Mouse (Mus musculus) forebrain, embryonic 12.5 days (tissue): ENCODE measurements at regions not wholly inside any gene's neighbourhood (a gene's known extent, or its start where the extent isn't known, plus 50 kb on each side); places are given as distances from the start of the nearest gene placed in this dataset.
A peak's percentile ranks its signal among the peaks of the same experiment; 100 is the strongest.

Experiments
- ATAC-seq: fragments of 200-750 bp; cut with Nextera tagmentation; 2 replicates; pipeline ENCODE4 v1.8.0; 2017; ENCODE audit warnings: moderate TSS enrichment; ENCODE audit not compliant: low FRiP score
- H3K27ac ChIP-seq: fragments of 300-500 bp; sonication (generic); 2 replicates; pipeline ENCODE4 v1.5.1; 2016; ENCODE audit warnings: mild to moderate bottlenecking
- H3K27me3 ChIP-seq: fragments of 300-500 bp; sonication (generic); 2 replicates; pipeline ENCODE4 v1.6.1; 2016; ENCODE audit warnings: mild to moderate bottlenecking
- H3K36me3 ChIP-seq: fragments of 300-500 bp; sonication (generic); replicated peaks from 2 replicates; pipeline ENCODE4 v1.6.1; 2016; ENCODE audit warnings: mild to moderate bottlenecking
- H3K4me1 ChIP-seq: fragments of 300-500 bp; sonication (generic); 2 replicates; pipeline ENCODE4 v1.6.1; 2016
- H3K4me2 ChIP-seq: fragments of 300-500 bp; sonication (generic); 2 replicates; pipeline ENCODE4 v1.6.1; 2016; ENCODE audit warnings: mild to moderate bottlenecking, moderate library complexity
- H3K4me3 ChIP-seq: fragments of 300-500 bp; sonication (generic); replicated peaks from 2 replicates; pipeline ENCODE4 v1.5.1; 2016; ENCODE audit warnings: mild to moderate bottlenecking
- H3K9ac ChIP-seq: fragments of 300-500 bp; sonication (generic); 2 replicates; pipeline ENCODE4 v1.6.1; 2016; ENCODE audit warnings: mild to moderate bottlenecking
- H3K9me3 ChIP-seq: fragments of 300-500 bp; sonication (generic); 2 replicates; pipeline ENCODE4 v1.6.1; 2016
- WGBS: fragments of 180-500 bp; shearing (Covaris S2); methylation state at CpG from one replicate; pipeline ENCODE4 v1.1.7; 2016; 5-methylcytosine and 5-hydroxymethylcytosine counted together

- H3K4me2 ChIP-seq = no peak overlapping the region
- H3K4me1 ChIP-seq = peaks cover 7% of the 10 kb centered on the region; the same call in 1 of the 2 replicates
- H3K4me3 ChIP-seq = no peak overlapping the region
- no peak overlapping the region for H3K9ac ChIP-seq
- no peaks in the 10 kb centered on the region for H3K9me3 ChIP-seq
- 88% methylated on average over 6 of the region's 6 CpGs for WGBS
- H3K36me3 ChIP-seq = no peaks in the 10 kb centered on the region
- no peak overlapping the region for H3K27ac ChIP-seq
- no peaks in the 10 kb centered on the region for H3K27me3 ChIP-seq
- no peak for ATAC-seq
Observed at GRCm38 (mm10) chr6:67165091-67165490, 72.9 kb upstream of the Serbp1 start.

- Histone ChIP-seq H3K4me2 (no peak overlapping the region), H3K4me1 (peaks cover 7% of the 10 kb centered on the region; the same call in 1 of the 2 replicates), H3K9me3 (no peaks in the 10 kb centered on the region), H3K36me3 (no peaks in the 10 kb centered on the region), H3K27me3 (no peaks in the 10 kb centered on the region), H3K9ac (no peak overlapping the region), H3K27ac (no peak overlapping the region), H3K4me3 (no peak overlapping the region)
- WGBS = 84% methylated on average over 2 of the region's 2 CpGs
- no peak for ATAC-seq
Observed at GRCm38 (mm10) chr6:67163947-67164346, 74.0 kb upstream of the Serbp1 start.

- Histone ChIP-seq H3K27ac (no peak overlapping the region), H3K36me3 (no peaks in the 10 kb centered on the region), H3K4me2 (no peak overlapping the region), H3K27me3 (no peaks in the 10 kb centered on the region), H3K4me3 (no peak overlapping the region), H3K9ac (no peak overlapping the region), H3K4me1 (no peaks in the 10 kb centered on the region), H3K9me3 (no peaks in the 10 kb centered on the region)
- no peak for ATAC-seq
- 72% methylated on average over 3 of the region's 3 CpGs for WGBS
Observed at GRCm38 (mm10) chr6:67162814-67163213, 75.2 kb upstream of the Serbp1 start.

GRCm38 (mm10) chr6:67161610-67162009 is 76.4 kb upstream of the Serbp1 start:
- WGBS = 76% methylated on average over 7 of the region's 7 CpGs
- H3K4me1 ChIP-seq = no peaks in the 10 kb centered on the region
- H3K36me3 ChIP-seq = no peaks in the 10 kb centered on the region
- ATAC-seq = no peak
- no peak overlapping the region for H3K27ac ChIP-seq
- H3K4me3 ChIP-seq = no peak overlapping the region
- no peak overlapping the region for H3K9ac ChIP-seq
- no peak overlapping the region for H3K4me2 ChIP-seq
- no peaks in the 10 kb centered on the region for H3K9me3 ChIP-seq
- H3K27me3 ChIP-seq = no peaks in the 10 kb centered on the region

- H3K4me3 ChIP-seq = no peak overlapping the region
- H3K4me2 ChIP-seq = no peak overlapping the region
- H3K9me3 ChIP-seq = no peaks in the 10 kb centered on the region
- 84% methylated on average over 3 of the region's 3 CpGs for WGBS
- no peak overlapping the region for H3K9ac ChIP-seq
- H3K27ac ChIP-seq = no peak overlapping the region
- no peaks in the 10 kb centered on the region for H3K27me3 ChIP-seq
- H3K36me3 ChIP-seq = no peaks in the 10 kb centered on the region
- H3K4me1 ChIP-seq = no peaks in the 10 kb centered on the region
- ATAC-seq = no peak
Observed at GRCm38 (mm10) chr6:67160564-67160963, 77.4 kb upstream of the Serbp1 start.

GRCm38 (mm10) chr6:67159726-67160523 is 78.1 kb upstream of the Serbp1 start:
- Histone ChIP-seq H3K4me3 (no peak overlapping the region), H3K27ac (no peak overlapping the region), H3K36me3 (no peaks in the 10 kb centered on the region), H3K4me1 (no peaks in the 10 kb centered on the region), H3K9me3 (no peaks in the 10 kb centered on the region), H3K4me2 (no peak overlapping the region), H3K27me3 (no peaks in the 10 kb centered on the region), H3K9ac (no peak overlapping the region)
- ATAC-seq = no peak
- 76% methylated on average over 5 of the region's 5 CpGs for WGBS

GRCm38 (mm10) chr6:67159224-67159623 is 78.8 kb upstream of the Serbp1 start:
- Histone ChIP-seq H3K4me3 (no peak overlapping the region), H3K4me1 (no peaks in the 10 kb centered on the region), H3K9ac (no peak overlapping the region), H3K4me2 (no peak overlapping the region), H3K27ac (no peak overlapping the region), H3K27me3 (no peaks in the 10 kb centered on the region), H3K36me3 (no peaks in the 10 kb centered on the region), H3K9me3 (no peaks in the 10 kb centered on the region)
- 10% methylated on average over 2 of the region's 2 CpGs for WGBS
- no peak for ATAC-seq

- ATAC-seq = peak; percentile 90
- Histone ChIP-seq H3K27ac (no peak overlapping the region), H3K4me3 (no peak overlapping the region), H3K36me3 (no peaks in the 10 kb centered on the region), H3K9me3 (no peaks in the 10 kb centered on the region), H3K4me1 (no peaks in the 10 kb centered on the region), H3K4me2 (peak overlapping the region; percentile 3; the same call in 1 of the 2 replicates), H3K27me3 (no peaks in the 10 kb centered on the region), H3K9ac (no peak overlapping the region)
- WGBS = 3% methylated on average over 10 of the region's 10 CpGs
Observed at GRCm38 (mm10) chr6:67158765-67159164, 79.2 kb upstream of the Serbp1 start.

GRCm38 (mm10) chr6:67152845-67153468 is 85.0 kb upstream of the Serbp1 start:
- 83% methylated on average over 3 of the region's 3 CpGs for WGBS

GRCm38 (mm10) chr6:67151515-67151914 is 86.5 kb upstream of the Serbp1 start:
- Histone ChIP-seq H3K36me3 (no peaks in the 10 kb centered on the region), H3K4me2 (no peak overlapping the region), H3K27me3 (no peaks in the 10 kb centered on the region), H3K4me1 (no peaks in the 10 kb centered on the region), H3K4me3 (no peak overlapping the region), H3K27ac (no peak overlapping the region), H3K9me3 (no peaks in the 10 kb centered on the region), H3K9ac (no peak overlapping the region)
- 92% methylated on average over 2 of the region's 2 CpGs for WGBS
- no peak for ATAC-seq

More at GRCm38 (mm10) chr6:67152845-67153468, 85.0 kb upstream of the Serbp1 start:
- Histone ChIP-seq H3K36me3 (no peaks in the 10 kb centered on the region), H3K4me1 (no peaks in the 10 kb centered on the region), H3K4me3 (no peak overlapping the region), H3K9ac (no peak overlapping the region), H3K27me3 (no peaks in the 10 kb centered on the region), H3K9me3 (no peaks in the 10 kb centered on the region), H3K27ac (no peak overlapping the region), H3K4me2 (no peak overlapping the region)
- ATAC-seq = no peak

GRCm38 (mm10) chr6:67149425-67149824 is 88.6 kb upstream of the Serbp1 start:
- H3K9ac ChIP-seq = no peak overlapping the region
- no peaks in the 10 kb centered on the region for H3K9me3 ChIP-seq
- no peak overlapping the region for H3K4me2 ChIP-seq
- ATAC-seq = no peak
- no peaks in the 10 kb centered on the region for H3K27me3 ChIP-seq
- no peaks in the 10 kb centered on the region for H3K36me3 ChIP-seq
- no peak overlapping the region for H3K4me3 ChIP-seq
- 73% methylated on average over 2 of the region's 2 CpGs for WGBS
- no peaks in the 10 kb centered on the region for H3K4me1 ChIP-seq
- no peak overlapping the region for H3K27ac ChIP-seq

GRCm38 (mm10) chr6:67146708-67147107 is 91.3 kb upstream of the Serbp1 start:
- WGBS = 23% methylated on average over 4 of the region's 4 CpGs

GRCm38 (mm10) chr6:67145969-67146368 is 92.0 kb upstream of the Serbp1 start:
- no peaks in the 10 kb centered on the region for H3K27me3 ChIP-seq
- no peak overlapping the region for H3K4me2 ChIP-seq
- H3K9ac ChIP-seq = no peak overlapping the region
- no peaks in the 10 kb centered on the region for H3K4me1 ChIP-seq
- no peaks in the 10 kb centered on the region for H3K36me3 ChIP-seq
- no peak overlapping the region for H3K27ac ChIP-seq
- 49% methylated on average over 5 of the region's 5 CpGs for WGBS
- H3K4me3 ChIP-seq = no peak overlapping the region
- no peaks in the 10 kb centered on the region for H3K9me3 ChIP-seq
- no peak for ATAC-seq

More at GRCm38 (mm10) chr6:67146708-67147107, 91.3 kb upstream of the Serbp1 start:
- Histone ChIP-seq H3K4me1 (no peaks in the 10 kb centered on the region), H3K9me3 (no peaks in the 10 kb centered on the region), H3K4me3 (no peak overlapping the region), H3K27ac (no peak overlapping the region), H3K27me3 (no peaks in the 10 kb centered on the region), H3K9ac (no peak overlapping the region), H3K4me2 (no peak overlapping the region), H3K36me3 (no peaks in the 10 kb centered on the region)
- no peak for ATAC-seq
